Mouse (Mus musculus) frontal cortex, postnatal 14 days (tissue): ENCODE measurements at regions not wholly inside any gene's neighbourhood (a gene's known extent, or its start where the extent isn't known, plus 50 kb on each side); places are given as distances from the start of the nearest gene placed in this dataset.

Source experiments
- DNase-seq, 2 experiments: peaks; one replicate each; pipeline ENCODE4 v3.0.0; 2022; ENCODE audit warnings: low spot score in 2 of 2

- DNase-seq: no peak
Observed at GRCm38 (mm10) chr3:35318348-35318747, 435.6 kb upstream of the Atp11b start.

- no peak for DNase-seq
Observed at GRCm38 (mm10) chr3:35320844-35321393, 433.0 kb upstream of the Atp11b start.

GRCm38 (mm10) chr3:35321991-35322390, 431.9 kb upstream of the Atp11b start:
- DNase-seq: no peak

DNA sequence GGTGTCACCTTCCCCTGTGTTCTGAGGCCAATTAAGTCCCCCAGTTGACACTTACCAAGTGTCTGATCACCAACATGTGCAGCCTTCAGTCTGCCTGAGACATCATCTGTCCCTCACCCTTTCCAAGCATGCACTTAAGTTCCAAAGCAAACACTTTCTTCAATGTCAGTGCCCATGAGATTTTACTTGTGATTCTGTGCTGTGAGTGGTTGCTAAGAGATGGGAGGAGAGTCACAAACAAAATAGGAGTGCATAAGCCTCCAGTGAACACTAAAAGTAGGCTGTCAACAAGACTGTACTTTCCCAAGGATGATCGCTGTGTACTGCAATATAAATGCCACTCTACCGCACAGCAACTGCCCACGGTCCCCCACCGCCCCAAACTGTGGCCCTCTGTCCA, 431.0 kb upstream of the Atp11b start:
- no peak for DNase-seq

GRCm38 (mm10) chr3:35323450-35324077, 430.3 kb upstream of the Atp11b start:
- peak in 1 of 2 experiments; percentile 66 for DNase-seq

DNA sequence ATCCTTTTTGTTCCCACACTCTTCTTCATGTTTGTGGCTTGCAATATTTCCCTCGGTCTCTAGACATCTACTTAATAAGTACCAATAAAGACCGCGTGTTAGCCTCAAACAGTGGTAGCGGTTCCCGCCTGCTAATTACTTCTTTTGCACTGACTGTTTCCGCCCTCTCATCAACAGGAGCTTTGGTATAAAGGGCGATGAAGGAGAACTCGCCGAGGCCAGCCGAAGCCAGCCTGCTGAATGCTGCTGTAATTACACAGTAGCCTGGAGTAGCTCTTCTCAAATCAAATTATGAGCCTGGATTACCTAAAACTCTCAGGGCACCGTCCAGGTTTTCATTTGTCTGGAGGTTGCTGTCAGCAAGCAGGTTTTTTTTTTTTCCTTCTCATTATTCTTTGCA, 429.7 kb upstream of the Atp11b start:
- no peak for DNase-seq

DNA sequence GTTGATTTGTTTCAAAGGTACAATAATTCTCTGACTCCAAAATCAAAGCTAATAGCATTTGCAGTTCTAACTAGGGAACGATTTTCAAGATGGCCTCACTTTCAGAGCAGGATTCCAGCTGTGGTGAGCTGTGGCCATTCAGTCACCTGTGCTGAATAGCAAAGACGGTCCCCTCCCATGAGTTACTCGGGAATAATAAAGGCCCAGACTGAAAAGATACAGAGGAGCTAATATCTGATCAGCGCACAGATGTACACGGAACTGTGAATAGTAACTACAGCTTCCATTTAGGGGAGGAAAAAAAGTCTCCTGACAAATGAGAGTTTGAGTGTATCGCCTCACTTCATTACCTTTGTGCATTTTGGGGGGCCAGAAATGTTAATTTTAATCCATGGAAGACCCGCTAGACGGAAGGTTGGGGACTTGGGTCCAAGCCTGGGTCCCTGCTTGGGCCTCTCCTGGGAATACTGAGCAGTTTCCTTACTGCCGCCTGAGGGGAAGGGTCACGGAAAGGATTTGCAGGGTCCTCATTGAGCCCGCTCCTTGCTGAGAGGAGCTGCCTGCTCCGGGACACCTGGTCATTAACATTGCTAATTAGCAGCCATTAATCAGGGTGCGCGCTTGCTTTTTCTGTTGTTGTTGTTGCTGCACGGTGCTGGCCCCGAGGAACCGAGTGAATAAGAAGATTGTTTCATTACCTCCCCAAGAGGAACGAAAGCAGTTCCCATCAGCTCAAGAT, 421.2 kb upstream of the Atp11b start:
- no peak for DNase-seq

- no peak for DNase-seq
Observed at GRCm38 (mm10) chr3:35334017-35334416, 419.9 kb upstream of the Atp11b start.

- DNase-seq: no peak
Observed at GRCm38 (mm10) chr3:35334546-35334945, 419.4 kb upstream of the Atp11b start.

- no peak for DNase-seq
Observed at GRCm38 (mm10) chr3:35335837-35336236, 418.1 kb upstream of the Atp11b start.

DNA sequence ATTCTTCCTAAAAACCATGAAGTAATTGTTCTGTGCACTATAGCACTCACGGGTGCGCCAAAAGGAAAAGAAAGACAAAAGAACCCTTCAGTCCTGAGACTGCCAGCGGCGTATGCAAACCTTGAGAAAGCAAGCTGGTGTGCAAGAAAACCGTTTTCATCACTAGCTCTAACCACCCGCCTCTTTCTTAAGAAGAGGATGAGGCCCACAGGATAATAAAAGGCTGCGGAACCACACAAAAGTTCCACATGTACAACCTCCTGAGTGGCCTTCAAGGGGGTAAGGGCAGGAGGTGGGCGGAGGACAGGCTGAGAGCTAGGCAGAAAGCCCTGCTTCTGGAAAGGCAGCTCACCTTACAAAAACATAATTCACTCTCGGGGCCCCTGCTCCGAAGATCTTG, 413.4 kb upstream of the Atp11b start:
- DNase-seq: peak in 1 of 2 experiments; percentile 11

DNA sequence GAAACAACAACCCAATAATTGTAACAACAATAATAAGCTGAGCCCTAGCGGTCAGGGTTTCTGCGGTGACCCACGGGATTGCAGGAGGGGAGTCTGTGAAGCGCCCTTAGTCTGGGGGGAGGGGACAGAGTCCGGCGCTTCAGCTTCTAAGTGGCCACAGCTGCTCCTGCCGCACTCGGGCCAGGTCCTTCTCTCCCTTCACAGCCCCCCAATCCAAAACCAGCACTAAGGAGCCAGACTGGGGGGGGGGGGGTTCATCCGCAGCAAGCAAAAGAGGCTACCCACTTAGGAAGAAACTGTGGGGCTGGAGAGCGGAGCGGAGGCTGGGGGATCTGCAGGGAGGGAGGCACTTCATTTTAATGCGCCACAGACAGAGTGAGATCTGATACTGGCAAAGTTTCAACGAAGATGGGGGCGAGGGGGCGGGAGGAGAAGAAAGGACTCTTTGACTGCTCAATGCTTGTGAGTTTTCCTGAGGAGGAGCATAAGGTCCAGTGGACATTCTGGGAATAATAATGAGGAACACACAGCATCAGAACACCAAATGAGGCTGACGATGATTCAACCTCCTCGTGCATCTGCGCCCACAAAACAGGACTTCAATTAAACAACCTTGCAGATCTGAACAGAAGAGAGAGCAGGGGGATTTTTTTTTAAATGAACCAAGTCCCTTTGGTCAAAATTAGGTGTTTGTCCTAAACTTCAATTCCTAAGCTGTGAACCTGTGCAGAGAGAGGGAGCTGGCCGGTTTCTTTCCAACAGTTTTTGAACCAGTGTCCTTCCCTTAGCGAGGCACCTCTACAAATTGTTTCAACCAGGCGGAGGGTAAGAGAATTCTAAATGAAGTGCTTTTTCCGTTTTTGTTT, 412.7 kb upstream of the Atp11b start:
- DNase-seq: peak; percentile 51 to 73

GRCm38 (mm10) chr3:35341840-35342239, 412.1 kb upstream of the Atp11b start:
- no peak for DNase-seq

- DNase-seq: peak in 1 of 2 experiments; percentile 16
Observed at GRCm38 (mm10) chr3:35342584-35342983, 411.3 kb upstream of the Atp11b start.

GRCm38 (mm10) chr3:35343936-35344335, 410.0 kb upstream of the Atp11b start:
- DNase-seq: no peak

- DNase-seq: no peak
Observed at GRCm38 (mm10) chr3:35349114-35349513, 404.8 kb upstream of the Atp11b start.

GRCm38 (mm10) chr3:35353442-35353841, 400.5 kb upstream of the Atp11b start:
- DNase-seq: no peak

DNA sequence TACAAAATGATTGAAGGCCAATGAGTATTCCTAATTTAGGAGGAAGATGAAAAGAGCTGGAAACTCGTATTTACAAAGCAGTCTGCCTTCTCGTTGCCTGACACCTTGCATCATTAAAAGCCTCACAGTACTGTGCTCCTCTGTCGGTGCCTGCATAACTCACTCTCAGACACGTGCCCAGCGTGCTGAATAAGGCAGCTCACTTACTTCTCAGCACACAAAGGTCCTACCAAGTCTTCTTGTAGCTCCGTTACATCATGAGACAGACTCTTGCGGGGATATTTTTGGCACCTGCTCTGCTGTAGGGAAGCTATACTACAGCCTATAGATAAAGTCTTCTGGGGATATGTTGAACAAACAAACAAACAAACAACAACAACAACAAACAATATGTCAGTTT, 400.0 kb upstream of the Atp11b start:
- DNase-seq: no peak

DNA sequence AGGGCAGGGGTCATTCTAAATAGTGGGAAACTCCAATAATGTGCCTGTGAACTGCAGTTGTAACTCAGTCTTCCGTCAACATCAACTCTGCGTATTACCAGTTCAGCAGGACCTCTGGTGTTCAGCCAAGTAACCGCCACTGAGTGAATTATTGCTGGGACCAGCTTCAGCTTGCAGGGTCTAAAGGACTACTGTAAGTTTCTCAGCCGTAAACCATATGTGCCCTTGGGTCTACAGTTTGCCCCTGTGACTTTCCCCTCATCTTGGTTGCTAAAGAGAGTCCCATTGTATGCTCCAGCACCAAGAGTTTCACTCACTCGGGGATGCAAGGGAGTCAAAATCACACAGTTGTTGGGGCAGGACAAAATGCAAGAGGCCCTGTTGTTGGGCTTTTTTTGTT, 399.6 kb upstream of the Atp11b start:
- DNase-seq: no peak

DNA sequence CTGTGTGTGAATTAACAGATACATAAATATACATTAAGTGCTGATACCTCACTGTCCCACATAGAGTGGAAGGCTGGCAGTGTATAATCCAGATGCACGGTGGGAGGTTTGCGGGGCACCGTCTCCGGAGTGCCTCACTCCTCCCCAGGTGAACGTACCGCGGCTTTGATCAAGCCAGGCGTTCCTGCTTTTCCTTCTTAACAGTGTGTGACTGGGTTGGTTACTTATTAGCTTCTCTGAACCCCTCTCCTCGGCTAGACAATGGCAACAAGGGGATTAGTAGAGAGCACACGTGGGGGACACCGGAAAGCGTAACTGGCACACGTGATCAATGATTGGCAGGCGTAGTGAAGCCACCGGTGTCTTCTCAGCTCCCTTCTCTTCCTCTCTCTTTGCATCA, 396.8 kb upstream of the Atp11b start:
- DNase-seq: no peak

- no peak for DNase-seq
Observed at GRCm38 (mm10) chr3:35358541-35358940, 395.4 kb upstream of the Atp11b start.

- DNase-seq: no peak
Observed at GRCm38 (mm10) chr3:35359288-35359687, 394.6 kb upstream of the Atp11b start.
